Comparison of ENCODE assay signal across 8 mouse cellular contexts in the genomic region with DNA sequence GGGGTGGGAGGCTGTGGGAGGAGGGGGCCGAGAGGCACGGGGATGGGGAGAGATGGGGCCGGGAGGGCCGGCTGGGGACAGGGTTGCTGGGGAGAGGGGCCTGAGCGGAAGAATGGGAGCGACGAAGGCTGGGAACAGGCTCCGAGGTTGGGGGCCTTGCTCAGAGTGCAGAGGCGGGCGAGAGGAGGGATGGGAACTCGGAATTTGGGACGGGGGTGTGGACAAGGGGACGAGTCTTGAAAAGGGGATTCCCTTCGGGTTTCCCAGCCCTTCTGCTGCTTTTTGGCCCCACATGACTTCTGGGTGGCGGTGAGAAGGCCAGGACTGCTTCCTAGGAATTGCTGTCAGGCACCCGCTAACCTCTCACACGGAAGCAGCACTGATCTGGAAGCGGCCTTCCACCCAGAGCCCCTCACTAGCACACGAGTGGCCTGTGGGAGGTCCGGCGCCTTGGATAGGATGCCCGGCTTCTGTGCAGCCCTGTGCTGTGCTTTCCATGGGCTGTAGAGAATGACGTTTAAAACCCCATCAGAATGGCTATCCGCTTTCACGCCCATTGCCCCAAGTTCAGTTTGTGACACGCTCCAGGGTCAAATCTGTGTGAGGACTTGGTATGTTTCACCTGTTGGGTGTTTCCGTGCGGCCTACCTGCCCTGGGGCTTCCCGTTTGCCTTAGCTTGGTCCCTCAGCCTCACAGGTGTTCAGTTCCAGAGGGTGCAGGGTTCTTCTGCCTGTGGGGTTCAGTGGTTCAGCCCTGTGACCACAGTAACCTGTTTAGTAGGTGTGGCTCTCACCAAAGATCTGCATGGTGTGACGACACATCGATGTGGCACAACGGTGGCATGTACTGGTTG. TPM values are rescaled to one million over a fixed set of nuclear protein-coding genes. Genes with fewer than 3 reads are reported as not detected.
A peak's percentile ranks its signal among the peaks of the same experiment; 100 is the strongest.
DNase-seq lines count a peak whose midpoint lies in the region; ATAC-seq and TF ChIP-seq lines count a peak whose summit lies in the region.

No protein-coding gene starts in this region.

- H3K4me1 ChIP-seq in embryonic facial prominence, embryonic 13.5 days: peaks cover 41% of the 10 kb centered on the region
- H3K4me1 ChIP-seq in intestine, postnatal 0 days (replicated peaks; ENCODE audit: control insufficient read depth, insufficient read depth, low read length): 0 out of 2 replicates have a peak, but pooled peaks cover 7% of the 10 kb centered on the region
- H3K4me1 ChIP-seq in neural tube, embryonic 12.5 days: peaks cover 50% of the 10 kb centered on the region

- WGBS in embryonic facial prominence, embryonic 13.5 days: 14% methylated on average over 32 of the region's 32 CpGs
- WGBS in intestine, postnatal 0 days: 5% methylated on average over 32 of the region's 32 CpGs
- WGBS in neural tube, embryonic 12.5 days: 18% methylated on average over 32 of the region's 32 CpGs

- no peaks in the 10 kb centered on the region for H3K27me3 ChIP-seq in embryonic facial prominence, embryonic 13.5 days
- no peaks in the 10 kb centered on the region for H3K27me3 ChIP-seq in intestine, postnatal 0 days (replicated peaks; ENCODE audit: control insufficient read depth, insufficient read depth, low read length)
- H3K27me3 ChIP-seq in neural tube, embryonic 12.5 days (replicated peaks): no peaks in the 10 kb centered on the region

- H3K36me3 ChIP-seq in embryonic facial prominence, embryonic 13.5 days: peaks cover 26% of the 10 kb centered on the region
- H3K36me3 ChIP-seq in intestine, postnatal 0 days (ENCODE audit: control insufficient read depth, insufficient read depth): peaks cover 31% of the 10 kb centered on the region
- peaks cover 34% of the 10 kb centered on the region for H3K36me3 ChIP-seq in neural tube, embryonic 12.5 days

- peak; percentile 95 for DNase-seq in heart, adult 11 months
- DNase-seq in heart, adult 9 months (ENCODE audit: low spot score in 2 of 2): no peak
- DNase-seq in CD4-positive helper T cell, adult 2 months (ENCODE audit: low read depth, low spot score): peak; percentile 53
- DNase-seq in kidney, postnatal 36 days: no peak

- H3K4me3 ChIP-seq in embryonic facial prominence, embryonic 13.5 days: peak overlapping the region; percentile 90
- H3K4me3 ChIP-seq in intestine, postnatal 0 days (ENCODE audit: low read depth, low read length): peak overlapping the region; percentile 79
- peak overlapping the region; percentile 98 for H3K4me3 ChIP-seq in neural tube, embryonic 12.5 days

- H3K9me3 ChIP-seq in embryonic facial prominence, embryonic 13.5 days: no peaks in the 10 kb centered on the region
- no peaks in the 10 kb centered on the region for H3K9me3 ChIP-seq in intestine, postnatal 0 days (ENCODE audit: control insufficient read depth)
- H3K9me3 ChIP-seq in neural tube, embryonic 12.5 days: no peaks in the 10 kb centered on the region

- peak overlapping the region; percentile 92 for H3K9ac ChIP-seq in embryonic facial prominence, embryonic 13.5 days
- peak overlapping the region; percentile 85 for H3K9ac ChIP-seq in intestine, postnatal 0 days (ENCODE audit: low read depth, low read length)
- peak overlapping the region; percentile 99 for H3K9ac ChIP-seq in neural tube, embryonic 12.5 days

- no peak for ATAC-seq in embryonic facial prominence, embryonic 13.5 days (ENCODE audit: insufficient number of reproducible peaks, insufficient read depth, low FRiP score, low TSS enrichment, low read depth)
- no peak for ATAC-seq in intestine, postnatal 0 days
- ATAC-seq in neural tube, embryonic 12.5 days (ENCODE audit: low FRiP score, low read depth): no peak
- ATAC-seq in megakaryocyte-erythroid progenitor cell, adult 5-6 weeks (replicated peaks; ENCODE audit: low FRiP score, low TSS enrichment, poor library complexity, severe bottlenecking): no peak

- TF ChIP-seq CTCF in intestine, postnatal 0 days (IDR thresholded peaks at IDR 0.05; ENCODE audit: low read depth): no peak

- H3K4me2 ChIP-seq in embryonic facial prominence, embryonic 13.5 days: peak overlapping the region; percentile 95
- peak overlapping the region; percentile 91 for H3K4me2 ChIP-seq in intestine, postnatal 0 days (replicated peaks; ENCODE audit: low read depth)
- peak overlapping the region; percentile 89 for H3K4me2 ChIP-seq in neural tube, embryonic 12.5 days (replicated peaks)

- H3K27ac ChIP-seq in embryonic facial prominence, embryonic 13.5 days: peak overlapping the region; percentile 89
- peak overlapping the region; percentile 91 for H3K27ac ChIP-seq in intestine, postnatal 0 days (ENCODE audit: low read depth, low read length)
- peak overlapping the region; percentile 78 for H3K27ac ChIP-seq in neural tube, embryonic 12.5 days

RNA-seq across cellular contexts. Expression of a gene that starts 2.4 kb away (rescaled TPM):
- polyA plus RNA-seq in embryonic facial prominence, embryonic 13.5 days (2015; fragmentation: Nextera tagmentation; extraction: Ambion mirVana): 50.7 and 57.5 TPM in 2 replicates
- polyA plus RNA-seq in intestine, postnatal 0 days (2015; fragmentation: Nextera tagmentation; extraction: Ambion mirVana): 53.2 and 55.6 TPM in 2 replicates
- 81.1 and 97.7 TPM in 2 replicates for polyA plus RNA-seq in neural tube, embryonic 12.5 days (2016; fragmentation: Nextera tagmentation; extraction: Ambion mirVana)
- 76.3 and 104 TPM in 2 replicates for total RNA-seq in megakaryocyte-erythroid progenitor cell, adult 5-6 weeks (2014; fragmentation: Nextera tagmentation)
- total RNA-seq in megakaryocyte-erythroid progenitor cell, adult 5-6 weeks (2017): 19.0 and 51.2 TPM in 2 replicates

RNA-seq across cellular contexts. Expression of a gene that starts 2.9 kb away (rescaled TPM):
- 130 and 132 TPM in 2 replicates for polyA plus RNA-seq in embryonic facial prominence, embryonic 13.5 days (2015; fragmentation: Nextera tagmentation; extraction: Ambion mirVana)
- 123 and 135 TPM in 2 replicates for polyA plus RNA-seq in intestine, postnatal 0 days (2015; fragmentation: Nextera tagmentation; extraction: Ambion mirVana)
- 249 and 263 TPM in 2 replicates for polyA plus RNA-seq in neural tube, embryonic 12.5 days (2016; fragmentation: Nextera tagmentation; extraction: Ambion mirVana)
- 46.9 and 66.2 TPM in 2 replicates for total RNA-seq in megakaryocyte-erythroid progenitor cell, adult 5-6 weeks (2014; fragmentation: Nextera tagmentation)
- total RNA-seq in megakaryocyte-erythroid progenitor cell, adult 5-6 weeks (2017): 13.4 and 20.0 TPM in 2 replicates

RNA-seq across cellular contexts. Expression of a gene that starts 8.8 kb away (rescaled TPM):
- 3.6 and 4.2 TPM in 2 replicates for polyA plus RNA-seq in embryonic facial prominence, embryonic 13.5 days (2015; fragmentation: Nextera tagmentation; extraction: Ambion mirVana)
- 1.3 and 1.5 TPM in 2 replicates for polyA plus RNA-seq in intestine, postnatal 0 days (2015; fragmentation: Nextera tagmentation; extraction: Ambion mirVana)
- polyA plus RNA-seq in neural tube, embryonic 12.5 days (2016; fragmentation: Nextera tagmentation; extraction: Ambion mirVana): 1.9 and 2.3 TPM in 2 replicates
- total RNA-seq in megakaryocyte-erythroid progenitor cell, adult 5-6 weeks (2014; fragmentation: Nextera tagmentation): 2.6 and 6.6 TPM in 2 replicates
- 0.57 TPM in 1 of 2 replicates, not detected in the other for total RNA-seq in megakaryocyte-erythroid progenitor cell, adult 5-6 weeks (2017)

RNA-seq across cellular contexts. Expression of a gene that starts 9.4 kb away (rescaled TPM):
- 7.5 and 10.2 TPM in 2 replicates for polyA plus RNA-seq in embryonic facial prominence, embryonic 13.5 days (2015; fragmentation: Nextera tagmentation; extraction: Ambion mirVana)
- 2.5 and 2.7 TPM in 2 replicates for polyA plus RNA-seq in intestine, postnatal 0 days (2015; fragmentation: Nextera tagmentation; extraction: Ambion mirVana)
- polyA plus RNA-seq in neural tube, embryonic 12.5 days (2016; fragmentation: Nextera tagmentation; extraction: Ambion mirVana): 13.0 and 15.5 TPM in 2 replicates
- total RNA-seq in megakaryocyte-erythroid progenitor cell, adult 5-6 weeks (2014; fragmentation: Nextera tagmentation): 0.96 and 2.1 TPM in 2 replicates
- total RNA-seq in megakaryocyte-erythroid progenitor cell, adult 5-6 weeks (2017): 2.6 TPM in 1 of 2 replicates, not detected in the other

RNA-seq across cellular contexts. Expression of a gene that starts 15.3 kb away (rescaled TPM):
- polyA plus RNA-seq in embryonic facial prominence, embryonic 13.5 days (2015; fragmentation: Nextera tagmentation; extraction: Ambion mirVana): 14.8 and 19.2 TPM in 2 replicates
- polyA plus RNA-seq in intestine, postnatal 0 days (2015; fragmentation: Nextera tagmentation; extraction: Ambion mirVana): 6.1 and 6.5 TPM in 2 replicates
- 17.1 and 18.4 TPM in 2 replicates for polyA plus RNA-seq in neural tube, embryonic 12.5 days (2016; fragmentation: Nextera tagmentation; extraction: Ambion mirVana)
- total RNA-seq in megakaryocyte-erythroid progenitor cell, adult 5-6 weeks (2014; fragmentation: Nextera tagmentation): 31.1 and 31.3 TPM in 2 replicates
- total RNA-seq in megakaryocyte-erythroid progenitor cell, adult 5-6 weeks (2017): 23.2 and 31.1 TPM in 2 replicates

Comparison
In these comparisons a context has a peak if more than half of its experiments do, and no peak if none do; other contexts are left out.
1. DNase-seq: peak in heart, adult 11 months (single experiment) and CD4-positive helper T cell, adult 2 months (single experiment); none in heart, adult 9 months (0 of 2) and kidney, postnatal 36 days (0 of 2).
2. Peak in every context shown above with its lines, with median percentiles within 50 percentile points of each other: H3K27ac ChIP-seq, H3K4me2 ChIP-seq, H3K4me3 ChIP-seq and H3K9ac ChIP-seq.